Mouse (Mus musculus) yolk sac, embryonic 10.5 days (tissue): Measurements from ENCODE around the gene Fbln1.
A peak's percentile ranks its signal among the peaks of the same experiment; 100 is the strongest.

Experiments used
- DNase-seq: peaks from one replicate; pipeline ENCODE4 v3.0.0-alpha.2; 2017; ENCODE audit warnings: low spot score

Gene Fbln1

GRCm38 (mm10) chr15:85205792-85206702 lies at the start of gene Fbln1:
Gene Fbln1, plus strand, starts transcription at chr15:85205949.
- DNase-seq: peak; percentile 86

GRCm38 (mm10) chr15:85156198-85156597 lies 49.6 kb upstream of the Fbln1 start:
- no peak for DNase-seq

GRCm38 (mm10) chr15:85161416-85161815 lies 44.3 kb upstream of the Fbln1 start:
- peak; percentile 23 for DNase-seq

GRCm38 (mm10) chr15:85162693-85163663 lies 42.8 kb upstream of the Fbln1 start:
- peak; percentile 36 for DNase-seq

GRCm38 (mm10) chr15:85166433-85166933 lies 39.3 kb upstream of the Fbln1 start:
- DNase-seq: no peak

- DNase-seq: no peak
Observed at GRCm38 (mm10) chr15:85167086-85167679, 38.6 kb upstream of the Fbln1 start.

GRCm38 (mm10) chr15:85172054-85172453 lies 33.7 kb upstream of the Fbln1 start:
- no peak for DNase-seq

GRCm38 (mm10) chr15:85173425-85173824 lies 32.3 kb upstream of the Fbln1 start:
- no peak for DNase-seq

- DNase-seq: no peak
Observed at GRCm38 (mm10) chr15:85174060-85174459, 31.7 kb upstream of the Fbln1 start.

- DNase-seq: no peak
Observed at GRCm38 (mm10) chr15:85177576-85177975, 28.2 kb upstream of the Fbln1 start.

- DNase-seq: no peak
Observed at GRCm38 (mm10) chr15:85178172-85178571, 27.6 kb upstream of the Fbln1 start.

GRCm38 (mm10) chr15:85179528-85180180 lies 26.1 kb upstream of the Fbln1 start:
- DNase-seq: no peak

GRCm38 (mm10) chr15:85180368-85180767 lies 25.4 kb upstream of the Fbln1 start:
- DNase-seq: no peak

- no peak for DNase-seq
Observed at GRCm38 (mm10) chr15:85182063-85182462, 23.7 kb upstream of the Fbln1 start.

GRCm38 (mm10) chr15:85186916-85187315 lies 18.8 kb upstream of the Fbln1 start:
- no peak for DNase-seq

- DNase-seq: no peak
Observed at GRCm38 (mm10) chr15:85188167-85188778, 17.5 kb upstream of the Fbln1 start.

GRCm38 (mm10) chr15:85200446-85201289 lies 5.1 kb upstream of the Fbln1 start:
- DNase-seq: no peak

GRCm38 (mm10) chr15:85202199-85202598 lies 3.5 kb upstream of the Fbln1 start:
- no peak for DNase-seq

GRCm38 (mm10) chr15:85202787-85203186 lies 3.0 kb upstream of the Fbln1 start:
- no peak for DNase-seq

GRCm38 (mm10) chr15:85204383-85204782 lies 1.4 kb upstream of the Fbln1 start:
- no peak for DNase-seq
